Mouse (Mus musculus): ENCODE data around the gene Kansl1.

DNA sequence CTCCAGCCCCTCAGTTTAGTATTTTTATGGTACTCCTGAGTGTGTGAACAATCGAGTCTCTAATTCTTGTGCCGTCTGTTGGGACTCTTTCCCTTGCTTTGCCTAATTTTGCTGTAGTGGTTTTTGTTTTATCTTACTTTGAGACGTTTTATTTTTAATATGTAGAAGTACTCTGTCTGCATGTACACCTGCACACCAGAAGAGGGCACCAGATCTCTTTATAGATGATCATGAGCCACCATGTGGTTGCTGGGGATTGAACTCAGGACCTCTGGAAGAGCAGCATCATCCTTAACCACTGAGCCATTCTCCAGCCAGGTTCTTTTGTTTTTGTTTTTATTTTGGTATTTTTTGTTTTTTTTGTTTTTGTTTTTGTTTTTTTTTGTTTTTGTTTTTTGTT, 19.6 kb upstream of the Kansl1 start:
- TF ChIP-seq CTCF (IDR thresholded peaks at IDR 0.05; ENCODE audit: insufficient read depth, low read depth, low read length), result no peak
- TF ChIP-seq POLR2A (IDR thresholded peaks at IDR 0.05; ENCODE audit: insufficient read depth, low read depth, low read length), result no peak
